Mouse (Mus musculus): Measurements from ENCODE around the gene Clpsl2. TPM values are rescaled to one million over a fixed set of nuclear protein-coding genes. Genes with fewer than 3 reads are reported as not detected.

Gene Clpsl2
- total RNA-seq, 2 experiments from 2014 or later: not detected

DNA sequence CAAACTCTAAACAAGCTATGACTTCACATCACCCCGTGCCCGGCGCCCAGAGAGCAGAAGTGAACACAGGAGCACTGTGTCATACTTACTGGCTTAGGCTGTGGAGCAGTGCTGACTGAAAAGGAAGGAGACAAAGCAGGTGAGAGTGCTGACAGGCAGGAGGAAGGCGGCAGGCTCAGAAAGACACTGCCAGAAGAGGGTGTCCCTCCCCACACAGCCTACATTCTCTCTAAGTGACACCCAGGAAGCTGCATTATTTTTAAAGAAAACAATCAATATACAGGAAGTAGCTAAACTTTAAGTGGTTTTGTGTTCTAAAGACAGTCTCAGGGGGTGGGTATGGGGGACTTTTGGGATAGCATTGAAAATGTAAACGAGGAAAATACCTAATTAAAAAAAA lies 51.6 kb downstream of the Clpsl2 start:
- intact Hi-C loops (cut with DNase I; ENCODE audit: low total_unique reads): no loop called here
- no peak for DNase-seq

DNA sequence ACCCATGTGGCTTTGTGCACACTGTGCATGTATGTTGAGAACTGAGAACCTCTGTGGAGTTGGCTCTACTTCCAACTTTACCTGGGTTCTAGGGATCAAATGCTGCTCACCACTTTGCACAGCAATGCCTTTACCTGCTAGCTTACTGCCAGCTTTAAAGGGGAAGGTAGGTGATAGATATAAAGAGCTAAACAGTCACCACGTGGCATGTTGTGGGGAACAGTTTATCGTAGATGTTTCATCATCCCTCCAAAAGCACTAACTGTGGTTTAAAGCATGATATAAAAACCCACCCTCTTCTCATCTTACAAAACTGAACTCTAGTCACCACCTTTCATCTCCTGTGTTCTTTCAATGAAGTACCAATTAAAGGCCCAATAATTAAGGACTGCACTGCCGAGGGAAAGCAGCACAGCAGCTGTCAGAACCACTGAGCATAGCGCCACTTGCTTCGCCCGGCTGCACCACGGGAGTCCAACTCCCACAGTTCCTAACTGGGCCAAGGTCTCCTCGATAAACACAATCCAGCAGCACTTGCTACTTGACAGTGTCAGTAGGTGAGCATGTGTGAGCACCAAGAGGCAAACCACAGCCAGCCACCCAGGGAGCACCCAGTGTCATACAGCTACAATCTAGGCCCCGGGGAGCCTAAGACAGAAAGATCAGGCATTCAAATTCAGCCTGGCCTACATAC lies 52.5 kb downstream of the Clpsl2 start:
- intact Hi-C loops (cut with DNase I; ENCODE audit: low total_unique reads): no loop called here
- no peak for DNase-seq

Small RNA genes lying within 50 kb of the gene (microRNA-seq; reads per million reads assigned to microRNA genes)
- 0 reads per million in 2 experiments for gene Gm25195
- gene Mir6969: 0 reads per million in 2 experiments

Other genes with a start within 250 kb of the Clpsl2 start
- gene Fance, start 235.9 kb upstream of the Clpsl2 start, total RNA-seq (2021): 10 to 100 TPM; 10.2 to 10.4 TPM
- 100 to 1,000 TPM; 541 to 620 TPM for gene Rpl10a, start 220.9 kb upstream of the Clpsl2 start, total RNA-seq (2021)
- gene Tead3, start 198.6 kb upstream of the Clpsl2 start, total RNA-seq (2021): 10 to 100 TPM in 1 of 2 experiments, 1 to 10 TPM in 1; 9.3 to 11.5 TPM
- not detected for gene Tulp1, start 184.2 kb upstream of the Clpsl2 start, total RNA-seq (2021)
- gene Fkbp5, start 31.9 kb upstream of the Clpsl2 start, total RNA-seq (2021): 100 to 1,000 TPM in 1 of 2 experiments, 1 to 10 TPM in 1; 9.2 to 104 TPM
- not detected for gene Armc12, start 18.6 kb upstream of the Clpsl2 start, total RNA-seq (2021)
- not detected for gene Clps, start 11.4 kb downstream of the Clpsl2 start, total RNA-seq (2021)
- not detected for gene Lhfpl5, start 26.2 kb downstream of the Clpsl2 start, total RNA-seq (2021)
- gene Srpk1, start 73.3 kb downstream of the Clpsl2 start, total RNA-seq (2021): 10 to 100 TPM; 24.4 to 27.8 TPM
- gene Slc26a8, start 140.8 kb downstream of the Clpsl2 start, total RNA-seq (2021): under 1 TPM; 0.33 to 0.64 TPM
- gene Mapk14, start 141.9 kb downstream of the Clpsl2 start, total RNA-seq (2021): 10 to 100 TPM; 60.8 to 63.8 TPM
- gene AC170998.1, start 176.7 kb downstream of the Clpsl2 start, total RNA-seq (2021): under 1 TPM in 1 of 2 experiments, not detected in 1; 0.53 TPM
- under 1 TPM; 0.24 to 0.39 TPM for gene Mapk13, start 219.9 kb downstream of the Clpsl2 start, total RNA-seq (2021)

Measured in gastrocnemius, postnatal 14 days (tissue).